Mouse (Mus musculus) liver, embryonic 14.5 days (tissue): ENCODE measurements around the gene Zfp626.

Experiments used
- CTCF ChIP-seq: IDR thresholded peaks from 2 replicates; pipeline ENCODE4 v1.5.1; 2016; ENCODE audit warnings: antibody characterized with exemption, low read depth, control low read depth
- EP300 ChIP-seq: IDR thresholded peaks from 2 replicates; pipeline ENCODE4 v1.6.1; 2016; ENCODE audit warnings: antibody characterized with exemption, low read depth

GRCm38 (mm10) chr7:27838323-27839249 is 31.6 kb downstream of the Zfp626 start, which contains the start of gene Zfp59:
- TF ChIP-seq CTCF, result no peak
- TF ChIP-seq EP300, result no peak
